Mouse (Mus musculus) spleen, adult 2 months (tissue): ENCODE measurements around the gene Chchd3.

ENCODE experiments used
- CTCF ChIP-seq: fragments of 200-500 bp; IDR thresholded peaks from 2 replicates; pipeline ENCODE4 v1.5.1; 2011; ENCODE audit warnings: mild to moderate bottlenecking, inconsistent platforms; ENCODE audit not compliant: insufficient read depth, insufficient read length, insufficient replicate concordance; ENCODE audit errors: extremely low read depth
- POLR2A ChIP-seq: fragments of 200-500 bp; IDR thresholded peaks from 2 replicates; pipeline ENCODE4 v1.6.1; 2011; ENCODE audit warnings: low read depth, low read length, inconsistent platforms

DNA sequence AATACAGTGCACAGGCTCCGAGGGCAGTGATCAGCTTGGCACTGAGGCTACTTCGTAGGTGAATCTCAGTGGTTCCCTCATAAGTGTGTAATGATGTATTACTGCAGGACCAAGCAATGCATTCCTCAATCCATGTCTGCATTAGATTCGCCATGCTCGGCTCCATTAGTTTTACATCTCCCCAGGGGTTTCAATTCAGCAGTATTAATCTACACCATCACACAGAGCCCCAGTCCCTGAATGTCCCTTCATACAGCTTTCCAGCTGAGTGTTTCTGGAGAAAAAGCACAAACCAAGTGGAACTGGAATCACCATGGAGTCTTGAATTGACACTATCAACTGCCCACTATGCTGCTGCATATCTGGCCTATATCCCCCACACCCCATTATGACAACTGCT is 241.1 kb downstream of the Chchd3 start:
- TF ChIP-seq POLR2A = no peak
- no peak for TF ChIP-seq CTCF
